Mouse (Mus musculus) testis, adult 2 months (tissue): Measurements from ENCODE around the gene Arhgef3.

Experiments
- CTCF ChIP-seq: fragments of 200-500 bp; IDR thresholded peaks from 2 replicates; pipeline ENCODE4 v1.5.1; 2012; ENCODE audit warnings: low read depth, mild to moderate bottlenecking, inconsistent platforms, low read length, moderate library complexity; ENCODE audit not compliant: control insufficient read depth, insufficient read depth, insufficient replicate concordance
- POLR2A ChIP-seq: fragments of 200-500 bp; IDR thresholded peaks from 2 replicates; pipeline ENCODE4 v1.6.1; 2012; ENCODE audit warnings: low read depth, mild to moderate bottlenecking, inconsistent platforms, low read length, moderate library complexity; ENCODE audit not compliant: control insufficient read depth

DNA sequence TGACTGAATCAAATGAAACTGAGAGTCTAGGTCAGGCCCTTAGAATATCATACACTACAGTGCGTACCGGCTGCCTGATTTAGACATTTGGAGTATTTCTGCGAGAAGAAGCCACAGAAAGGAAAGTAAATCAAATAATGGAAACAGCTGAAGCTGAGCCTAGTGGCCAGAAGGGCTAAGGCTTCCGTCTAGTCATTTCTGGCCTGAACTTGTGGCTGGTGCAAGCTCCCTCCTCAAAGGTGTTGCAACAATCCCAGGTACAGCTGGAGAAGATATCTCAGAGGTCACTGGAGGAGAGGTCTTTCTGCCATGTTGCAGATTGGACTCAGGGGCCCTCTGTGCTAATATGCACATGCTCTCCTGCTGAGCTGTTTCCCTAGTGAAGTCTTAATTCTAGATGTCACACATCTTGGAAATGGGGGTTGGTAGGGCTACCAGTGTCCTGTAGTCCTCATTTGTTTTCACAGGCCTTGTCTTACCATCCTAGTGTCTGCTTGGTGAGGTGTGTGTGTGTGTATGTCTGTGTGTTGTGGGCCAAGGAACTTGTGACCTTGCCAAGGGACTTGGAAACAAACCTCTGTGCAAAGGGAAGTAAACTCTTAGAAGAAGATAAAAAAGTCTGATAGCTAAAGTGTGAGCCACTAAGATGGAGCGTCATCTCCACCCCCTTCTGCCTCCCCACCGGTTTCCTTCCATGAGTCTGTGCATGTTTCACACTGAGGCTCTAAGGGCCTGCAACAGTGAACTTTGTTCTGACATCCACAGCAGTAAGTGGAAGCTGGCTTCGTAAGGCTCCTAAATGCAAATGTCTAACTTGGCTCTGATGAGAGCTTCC lies 230.6 kb downstream of the Arhgef3 start:
- no peak for TF ChIP-seq CTCF
- TF ChIP-seq POLR2A = no peak
